Mouse (Mus musculus) limb, embryonic 13.5 days (tissue): Measurements from ENCODE around the gene Faap20. TPM values are rescaled to one million over a fixed set of nuclear protein-coding genes. Genes with fewer than 3 reads are reported as not detected.

Source experiments
- ATAC-seq: fragments of 200-750 bp; cut with Nextera tagmentation; 2 replicates; pipeline ENCODE4 v1.8.0; 2017; ENCODE audit warnings: low read depth, moderate number of reproducible peaks, moderate TSS enrichment; ENCODE audit not compliant: low FRiP score
- H3K27ac ChIP-seq: fragments of 300-500 bp; sonication (generic); 2 replicates; pipeline ENCODE4 v1.5.1; 2015; ENCODE audit warnings: inconsistent platforms, mild to moderate bottlenecking, moderate library complexity
- H3K27me3 ChIP-seq: fragments of 300-500 bp; sonication (generic); 2 replicates; pipeline ENCODE4 v1.6.1; 2015; ENCODE audit warnings: mild to moderate bottlenecking, inconsistent platforms
- H3K36me3 ChIP-seq: fragments of 300-500 bp; sonication (generic); 2 replicates; pipeline ENCODE4 v1.6.1; 2015; ENCODE audit warnings: inconsistent platforms, mild to moderate bottlenecking, moderate library complexity
- H3K4me1 ChIP-seq: fragments of 300-500 bp; sonication (generic); 2 replicates; pipeline ENCODE4 v1.6.1; 2015; ENCODE audit warnings: inconsistent platforms
- H3K4me2 ChIP-seq: fragments of 300-500 bp; sonication (generic); replicated peaks from 2 replicates; pipeline ENCODE4 v1.6.1; 2015; ENCODE audit warnings: inconsistent platforms, mild to moderate bottlenecking, moderate library complexity
- H3K4me3 ChIP-seq: fragments of 300-500 bp; sonication (generic); 2 replicates; pipeline ENCODE4 v1.5.1; 2015; ENCODE audit warnings: moderate library complexity, mild to moderate bottlenecking, inconsistent platforms
- H3K9ac ChIP-seq: fragments of 300-500 bp; sonication (generic); 2 replicates; pipeline ENCODE4 v1.6.1; 2015; ENCODE audit warnings: mild to moderate bottlenecking, inconsistent platforms
- H3K9me3 ChIP-seq: fragments of 300-500 bp; sonication (generic); 2 replicates; pipeline ENCODE4 v1.6.1; 2016; ENCODE audit warnings: inconsistent platforms
- WGBS: fragments of 180-500 bp; shearing (Covaris S2); methylation state at CpG from one replicate; pipeline ENCODE4 v1.1.7; 2015; 5-methylcytosine and 5-hydroxymethylcytosine counted together
- polyA plus RNA-seq: library from polyadenylated mRNA; unstranded; fragments of >200 nt; fragmentation: Nextera tagmentation; extraction: Ambion mirVana; gene quantifications from 2 replicates; pipeline ENCODE4 v1.2.1, GENCODE M21; 2015

The Faap20 gene
- polyA plus RNA-seq, 1 experiment from 2014 or later = 92.1 TPM

- ATAC-seq = no peak
- H3K4me2 ChIP-seq = no peak overlapping the region
- H3K27me3 ChIP-seq = no peaks in the 10 kb centered on the region
- 73% methylated on average over 3 of the region's 3 CpGs for WGBS
- H3K9ac ChIP-seq = no peak overlapping the region
- no peak overlapping the region for H3K27ac ChIP-seq
- peaks cover 28% of the 10 kb centered on the region for H3K4me1 ChIP-seq
- no peak overlapping the region for H3K4me3 ChIP-seq
- H3K36me3 ChIP-seq = peaks cover 10% of the 10 kb centered on the region
- 0 out of 2 replicates have a peak, but pooled peaks cover 3% of the 10 kb centered on the region for H3K9me3 ChIP-seq
These were observed 15.1 kb downstream of the Faap20 start for GRCm38 (mm10) chr4:155264521-155265321.

GRCm38 (mm10) chr4:155267047-155267543, 17.5 kb downstream of the Faap20 start:
- H3K27me3 ChIP-seq = no peaks in the 10 kb centered on the region
- peaks cover 28% of the 10 kb centered on the region for H3K4me1 ChIP-seq
- H3K36me3 ChIP-seq = no peaks in the 10 kb centered on the region
- no peak for ATAC-seq
- no peak overlapping the region for H3K4me3 ChIP-seq
- 66% methylated on average over 7 of the region's 7 CpGs for WGBS
- H3K27ac ChIP-seq = peak overlapping the region; percentile 44; the same call in 1 of the 2 replicates
- no peaks in the 10 kb centered on the region for H3K9me3 ChIP-seq
- no peak overlapping the region for H3K4me2 ChIP-seq
- no peak overlapping the region for H3K9ac ChIP-seq

- Histone ChIP-seq H3K4me2 (no peak overlapping the region), H3K4me1 (peaks cover 28% of the 10 kb centered on the region), H3K36me3 (no peaks in the 10 kb centered on the region), H3K27ac (peak overlapping the region; percentile 44; the same call in 1 of the 2 replicates), H3K27me3 (no peaks in the 10 kb centered on the region), H3K9ac (0 out of 2 replicates have a peak overlapping the region, but pooled peaks have one; percentile 39), H3K4me3 (no peak overlapping the region), H3K9me3 (no peaks in the 10 kb centered on the region)
- WGBS = 49% methylated on average over 12 of the region's 12 CpGs
- ATAC-seq = peak; percentile 73
These were observed 18.1 kb downstream of the Faap20 start for GRCm38 (mm10) chr4:155267639-155268175.

GRCm38 (mm10) chr4:155268382-155268781, 18.8 kb downstream of the Faap20 start:
- no peaks in the 10 kb centered on the region for H3K27me3 ChIP-seq
- WGBS = 23% methylated on average over 5 of the region's 5 CpGs
- H3K27ac ChIP-seq = 0 out of 2 replicates have a peak overlapping the region, but pooled peaks have one; percentile 44
- no peaks in the 10 kb centered on the region for H3K36me3 ChIP-seq
- H3K4me1 ChIP-seq = peaks cover 28% of the 10 kb centered on the region
- no peaks in the 10 kb centered on the region for H3K9me3 ChIP-seq
- ATAC-seq = 0 out of 2 replicates have a peak, but pooled peaks have one; percentile 45
- no peak overlapping the region for H3K4me3 ChIP-seq
- no peak overlapping the region for H3K9ac ChIP-seq
- no peak overlapping the region for H3K4me2 ChIP-seq

- Histone ChIP-seq H3K27me3 (no peaks in the 10 kb centered on the region), H3K9me3 (no peaks in the 10 kb centered on the region), H3K4me2 (no peak overlapping the region), H3K27ac (peak overlapping the region; percentile 72), H3K4me3 (no peak overlapping the region), H3K9ac (peak overlapping the region; percentile 39; the same call in 1 of the 2 replicates), H3K4me1 (peaks cover 39% of the 10 kb centered on the region), H3K36me3 (no peaks in the 10 kb centered on the region)
- WGBS = 37% methylated on average over 5 of the region's 5 CpGs
- no peak for ATAC-seq
These were observed 24.8 kb downstream of the Faap20 start for GRCm38 (mm10) chr4:155274451-155274850.

GRCm38 (mm10) chr4:155274851-155275250, 25.2 kb downstream of the Faap20 start:
- Histone ChIP-seq H3K36me3 (no peaks in the 10 kb centered on the region), H3K9me3 (no peaks in the 10 kb centered on the region), H3K27me3 (no peaks in the 10 kb centered on the region), H3K4me3 (no peak overlapping the region), H3K9ac (peak overlapping the region; percentile 39; the same call in 1 of the 2 replicates), H3K4me1 (peaks cover 42% of the 10 kb centered on the region), H3K4me2 (no peak overlapping the region), H3K27ac (peak overlapping the region; percentile 72)
- WGBS = 30% methylated on average over 3 of the region's 3 CpGs
- no peak for ATAC-seq

- WGBS = 37% methylated on average over 6 of the region's 6 CpGs
These were observed 28.4 kb downstream of the Faap20 start for GRCm38 (mm10) chr4:155277963-155278362.

GRCm38 (mm10) chr4:155279054-155279453, 29.5 kb downstream of the Faap20 start:
- Histone ChIP-seq H3K27me3 (no peaks in the 10 kb centered on the region), H3K4me1 (peaks cover 81% of the 10 kb centered on the region), H3K4me2 (no peak overlapping the region), H3K9ac (no peak overlapping the region), H3K27ac (peak overlapping the region; percentile 76; the same call in 1 of the 2 replicates), H3K9me3 (no peaks in the 10 kb centered on the region), H3K36me3 (no peaks in the 10 kb centered on the region), H3K4me3 (no peak overlapping the region)
- WGBS = 84% methylated on average over 8 of the region's 8 CpGs
- no peak for ATAC-seq

More at GRCm38 (mm10) chr4:155277963-155278362, 28.4 kb downstream of the Faap20 start:
- Histone ChIP-seq H3K9ac (no peak overlapping the region), H3K4me3 (no peak overlapping the region), H3K4me2 (no peak overlapping the region), H3K36me3 (no peaks in the 10 kb centered on the region), H3K27me3 (no peaks in the 10 kb centered on the region), H3K9me3 (no peaks in the 10 kb centered on the region), H3K4me1 (peaks cover 73% of the 10 kb centered on the region), H3K27ac (peak overlapping the region; percentile 76; the same call in 1 of the 2 replicates)
- ATAC-seq = no peak

GRCm38 (mm10) chr4:155279926-155280767, 30.5 kb downstream of the Faap20 start:
- Histone ChIP-seq H3K4me3 (no peak overlapping the region), H3K27ac (0 out of 2 replicates have a peak overlapping the region, but pooled peaks have one; percentile 15), H3K27me3 (no peaks in the 10 kb centered on the region), H3K36me3 (no peaks in the 10 kb centered on the region), H3K4me1 (peaks cover 81% of the 10 kb centered on the region), H3K4me2 (no peak overlapping the region), H3K9me3 (no peaks in the 10 kb centered on the region), H3K9ac (no peak overlapping the region)
- 65% methylated on average over 16 of the region's 16 CpGs for WGBS
- ATAC-seq = no peak

- peak overlapping the region; percentile 100; the same call in 1 of the 2 replicates for H3K27ac ChIP-seq
- no peaks in the 10 kb centered on the region for H3K27me3 ChIP-seq
- peaks cover 81% of the 10 kb centered on the region for H3K4me1 ChIP-seq
- no peaks in the 10 kb centered on the region for H3K9me3 ChIP-seq
- no peaks in the 10 kb centered on the region for H3K36me3 ChIP-seq
- ATAC-seq = no peak
- no peak overlapping the region for H3K9ac ChIP-seq
- H3K4me3 ChIP-seq = no peak overlapping the region
- WGBS = 80% methylated on average over 1 of the region's 1 CpGs
- H3K4me2 ChIP-seq = no peak overlapping the region
These were observed 31.1 kb downstream of the Faap20 start for GRCm38 (mm10) chr4:155280768-155281121.

GRCm38 (mm10) chr4:155281227-155281626, 31.6 kb downstream of the Faap20 start:
- no peak overlapping the region for H3K4me2 ChIP-seq
- no peaks in the 10 kb centered on the region for H3K36me3 ChIP-seq
- H3K27ac ChIP-seq = peak overlapping the region; percentile 100; the same call in 1 of the 2 replicates
- ATAC-seq = no peak
- H3K9ac ChIP-seq = no peak overlapping the region
- H3K4me3 ChIP-seq = no peak overlapping the region
- H3K9me3 ChIP-seq = no peaks in the 10 kb centered on the region
- H3K27me3 ChIP-seq = no peaks in the 10 kb centered on the region
- H3K4me1 ChIP-seq = peaks cover 81% of the 10 kb centered on the region
- WGBS = 88% methylated on average over 2 of the region's 2 CpGs
